Comparison of ENCODE assay signal across 33 mouse cellular contexts in the genomic region with DNA sequence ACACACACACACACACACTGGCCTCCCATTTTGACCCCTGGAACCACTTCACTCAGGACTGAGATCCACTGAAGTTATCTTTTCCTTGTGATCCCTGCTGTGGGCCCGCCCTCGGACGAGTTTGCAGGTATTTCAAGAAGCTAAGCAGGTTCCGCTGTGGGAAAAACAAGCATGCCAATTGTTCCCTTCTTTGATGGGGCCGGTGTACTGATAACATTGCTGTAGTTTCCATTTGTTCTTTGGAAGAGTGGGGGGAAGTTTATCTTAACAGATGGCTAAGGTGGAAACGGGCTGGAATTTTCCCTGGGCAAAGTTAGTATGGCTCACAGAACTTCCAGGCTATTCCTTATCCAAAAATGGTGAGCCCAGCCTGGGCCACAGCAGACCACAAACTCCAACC. TPM values are rescaled to one million over a fixed set of nuclear protein-coding genes. Genes with fewer than 3 reads are reported as not detected.
"Had no signal": no experiment of that assay in that cellular context is flagged by ENCODE, and none has a peak within 500 bp of the region (broad histone marks: within the 10 kb centered on the region; RNA-seq: fewer than 3 reads in every experiment).

No protein-coding gene starts in this region.

- H3K4me1 ChIP-seq: embryonic facial prominence, embryonic 10.5 days; embryonic facial prominence, embryonic 12.5 days; embryonic facial prominence, embryonic 13.5 days; embryonic facial prominence, embryonic 15.5 days; forebrain, embryonic 10.5 days; forebrain, embryonic 12.5 days; forebrain, embryonic 13.5 days; forebrain, embryonic 15.5 days had no signal

- H3K36me3 ChIP-seq: embryonic facial prominence, embryonic 10.5 days; embryonic facial prominence, embryonic 12.5 days; embryonic facial prominence, embryonic 13.5 days; embryonic facial prominence, embryonic 15.5 days; forebrain, embryonic 10.5 days; forebrain, embryonic 12.5 days; forebrain, embryonic 15.5 days had no signal

- H3K9me3 ChIP-seq: embryonic facial prominence, embryonic 10.5 days; embryonic facial prominence, embryonic 12.5 days; embryonic facial prominence, embryonic 13.5 days; embryonic facial prominence, embryonic 15.5 days; forebrain, embryonic 10.5 days; forebrain, embryonic 12.5 days; forebrain, embryonic 13.5 days; forebrain, embryonic 15.5 days had no signal

- H3K27me3 ChIP-seq: embryonic facial prominence, embryonic 12.5 days; embryonic facial prominence, embryonic 13.5 days; embryonic facial prominence, embryonic 15.5 days; forebrain, embryonic 12.5 days; forebrain, embryonic 13.5 days; forebrain, embryonic 15.5 days had no signal

- H3K4me3 ChIP-seq: embryonic facial prominence, embryonic 10.5 days; embryonic facial prominence, embryonic 12.5 days; embryonic facial prominence, embryonic 13.5 days; embryonic facial prominence, embryonic 15.5 days; erythroblast, embryonic 14.5 days; forebrain, embryonic 10.5 days; forebrain, embryonic 12.5 days; forebrain, embryonic 13.5 days; forebrain, embryonic 15.5 days; gastrocnemius, adult 2 months had no signal

- H3K4me2 ChIP-seq: embryonic facial prominence, embryonic 12.5 days; embryonic facial prominence, embryonic 13.5 days; embryonic facial prominence, embryonic 15.5 days; forebrain, embryonic 12.5 days; forebrain, embryonic 13.5 days; forebrain, embryonic 15.5 days had no signal

- H3K27ac ChIP-seq: embryonic facial prominence, embryonic 10.5 days; embryonic facial prominence, embryonic 12.5 days; embryonic facial prominence, embryonic 13.5 days; embryonic facial prominence, embryonic 15.5 days; forebrain, embryonic 10.5 days; forebrain, embryonic 12.5 days; forebrain, embryonic 13.5 days; forebrain, embryonic 15.5 days; gastrocnemius, adult 2 months had no signal

- H3K9ac ChIP-seq: embryonic facial prominence, embryonic 12.5 days; embryonic facial prominence, embryonic 13.5 days; embryonic facial prominence, embryonic 15.5 days; forebrain, embryonic 12.5 days; forebrain, embryonic 13.5 days; forebrain, embryonic 15.5 days; forebrain, postnatal 0 days had no signal

- ATAC-seq: forebrain, embryonic 13.5 days; forebrain, embryonic 14.5 days; forebrain, embryonic 15.5 days; forebrain, embryonic 16.5 days; forebrain, postnatal 0 days had no signal

- DNase-seq: cerebellum, adult 18-20 months; cerebellum, adult 2 months; cerebellum, adult 8-10 months; cerebellum, adult 9-10 months; cerebellum, adult 9-11 months; cerebellum, postnatal 10 days; cerebellum, postnatal 14 days; cerebellum, postnatal 25 days; cerebellum, postnatal 36 days; embryo, embryonic 11 days; forebrain, postnatal 0 days; gastrocnemius, adult 2 months; gastrocnemius, postnatal 10 days; gastrocnemius, postnatal 14 days; gastrocnemius, postnatal 25 days; gastrocnemius, postnatal 36 days; heart, adult 11 months had no signal

RNA-seq across cellular contexts. Expression of a gene that starts 28.8 kb away (rescaled TPM):
- polyA plus RNA-seq: cerebellum, adult 2 months; cortical plate, adult 2 months; embryonic facial prominence, embryonic 10.5 days; embryonic facial prominence, embryonic 11.5 days; embryonic facial prominence, embryonic 12.5 days; embryonic facial prominence, embryonic 13.5 days; embryonic facial prominence, embryonic 14.5 days; embryonic facial prominence, embryonic 15.5 days; erythroblast, embryonic 14.5 days; forebrain, embryonic 10.5 days; forebrain, embryonic 11.5 days; forebrain, embryonic 12.5 days; forebrain, embryonic 13.5 days; forebrain, embryonic 14.5 days; forebrain, embryonic 15.5 days; forebrain, embryonic 16.5 days; forebrain, postnatal 0 days; frontal cortex, adult 2 months had no signal
